Mouse (Mus musculus) 3T3-L1 (cell line): ENCODE measurements around the gene Timp4.

Experiments used
- DNase-seq: peaks from one replicate; pipeline ENCODE4 v3.0.0-alpha.2; 2015; ENCODE audit warnings: low read depth, low spot score

Gene Timp4

GRCm38 (mm10) chr6:115252099-115252873 lies at the start of gene Timp4:
Gene Timp4 (minus strand): TSS chr6:115252205.
- no peak for DNase-seq

GRCm38 (mm10) chr6:115293877-115294276 lies 41.9 kb upstream of the Timp4 start:
- DNase-seq = peak; percentile 70

- peak; percentile 36 for DNase-seq
Observed at GRCm38 (mm10) chr6:115292621-115293020, 40.6 kb upstream of the Timp4 start.

- DNase-seq = no peak
Observed at GRCm38 (mm10) chr6:115291823-115292222, 39.8 kb upstream of the Timp4 start.

GRCm38 (mm10) chr6:115291068-115291467 lies 39.1 kb upstream of the Timp4 start:
- no peak for DNase-seq

- DNase-seq = peak; percentile 51
Observed at GRCm38 (mm10) chr6:115290561-115290960, 38.6 kb upstream of the Timp4 start.

- no peak for DNase-seq
Observed at GRCm38 (mm10) chr6:115288223-115288622, 36.2 kb upstream of the Timp4 start.

- DNase-seq = no peak
Observed at GRCm38 (mm10) chr6:115286441-115286840, 34.4 kb upstream of the Timp4 start.

- DNase-seq = peak; percentile 94
Observed at GRCm38 (mm10) chr6:115284153-115284552, 32.1 kb upstream of the Timp4 start.

- no peak for DNase-seq
Observed at GRCm38 (mm10) chr6:115279639-115280038, 27.6 kb upstream of the Timp4 start.

GRCm38 (mm10) chr6:115278086-115278485 lies 26.1 kb upstream of the Timp4 start:
- DNase-seq = peak; percentile 68

GRCm38 (mm10) chr6:115275116-115275815 lies 23.3 kb upstream of the Timp4 start:
- no peak for DNase-seq

GRCm38 (mm10) chr6:115274705-115275104 lies 22.7 kb upstream of the Timp4 start:
- DNase-seq = no peak

GRCm38 (mm10) chr6:115273346-115273745 lies 21.3 kb upstream of the Timp4 start:
- no peak for DNase-seq

GRCm38 (mm10) chr6:115271866-115272271 lies 19.9 kb upstream of the Timp4 start:
- DNase-seq = peak; percentile 97

GRCm38 (mm10) chr6:115271326-115271725 lies 19.3 kb upstream of the Timp4 start:
- peak; percentile 52 for DNase-seq

GRCm38 (mm10) chr6:115270085-115270484 lies 18.1 kb upstream of the Timp4 start:
- peak; percentile 84 for DNase-seq

GRCm38 (mm10) chr6:115269561-115269960 lies 17.6 kb upstream of the Timp4 start:
- DNase-seq = peak; percentile 48

GRCm38 (mm10) chr6:115268551-115269385 lies 16.8 kb upstream of the Timp4 start:
- peak; percentile 55 for DNase-seq

GRCm38 (mm10) chr6:115267916-115268315 lies 15.9 kb upstream of the Timp4 start:
- peak; percentile 95 for DNase-seq

- peak; percentile 36 for DNase-seq
Observed at GRCm38 (mm10) chr6:115266791-115267190, 14.8 kb upstream of the Timp4 start.

- DNase-seq = no peak
Observed at GRCm38 (mm10) chr6:115260507-115260906, 8.5 kb upstream of the Timp4 start.
